Mouse (Mus musculus): ENCODE measurements around the gene Rcvrn. TPM values are rescaled to one million over a fixed set of nuclear protein-coding genes. Genes with fewer than 3 reads are reported as not detected.

Gene Rcvrn
- not detected for total RNA-seq (2021)
- long read RNA-seq, experiment 1 = 0 reads
- long read RNA-seq, experiment 2 = 0 reads

- DNase-seq = no peak
These were observed at the start of gene Rcvrn for GRCm38 (mm10) chr11:67694703-67695376. Gene Rcvrn, plus strand, starts transcription at chr11:67695326.

- DNase-seq = peak; percentile 89
These were observed 47.4 kb upstream of the Rcvrn start for GRCm38 (mm10) chr11:67647745-67648144.

- no peak for DNase-seq
These were observed 46.3 kb upstream of the Rcvrn start for GRCm38 (mm10) chr11:67648651-67649407.

GRCm38 (mm10) chr11:67649971-67650707 is 45.0 kb upstream of the Rcvrn start:
- no peak for DNase-seq

- no peak for DNase-seq
These were observed 43.4 kb upstream of the Rcvrn start for GRCm38 (mm10) chr11:67651731-67652130.

- peak; percentile 48 for DNase-seq
These were observed 42.8 kb upstream of the Rcvrn start for GRCm38 (mm10) chr11:67652194-67652892.

- no peak for DNase-seq
These were observed 42.3 kb upstream of the Rcvrn start for GRCm38 (mm10) chr11:67652893-67653255.

- no peak for DNase-seq
These were observed 41.5 kb upstream of the Rcvrn start for GRCm38 (mm10) chr11:67653521-67654090.

- no peak for DNase-seq
These were observed 40.6 kb upstream of the Rcvrn start for GRCm38 (mm10) chr11:67654514-67654913.

- no peak for DNase-seq
These were observed 39.7 kb upstream of the Rcvrn start for GRCm38 (mm10) chr11:67655236-67655959.

- no peak for DNase-seq
These were observed 38.8 kb upstream of the Rcvrn start for GRCm38 (mm10) chr11:67656366-67656765.

GRCm38 (mm10) chr11:67656811-67657210 is 38.3 kb upstream of the Rcvrn start:
- DNase-seq = no peak

- peak; percentile 62 for DNase-seq
These were observed 37.3 kb upstream of the Rcvrn start for GRCm38 (mm10) chr11:67657685-67658382.

- DNase-seq = no peak
These were observed 33.7 kb upstream of the Rcvrn start for GRCm38 (mm10) chr11:67661465-67661864.

- no peak for DNase-seq
These were observed 31.7 kb upstream of the Rcvrn start for GRCm38 (mm10) chr11:67663437-67663836.

- no peak for DNase-seq
These were observed 30.9 kb upstream of the Rcvrn start for GRCm38 (mm10) chr11:67664261-67664660.

- no peak for DNase-seq
These were observed 30.2 kb upstream of the Rcvrn start for GRCm38 (mm10) chr11:67664918-67665317.

- DNase-seq = no peak
These were observed 29.0 kb upstream of the Rcvrn start for GRCm38 (mm10) chr11:67666129-67666528.

- peak; percentile 85 for DNase-seq
These were observed 27.4 kb upstream of the Rcvrn start for GRCm38 (mm10) chr11:67667531-67668332.

All from adrenal gland, postnatal 10 days (tissue).